Mouse (Mus musculus) cerebellum, postnatal 36 days (tissue): Measurements from ENCODE around the gene Msl1.

Experiments used
- DNase-seq, 2 experiments: peaks; one replicate each; pipeline ENCODE4 v3.0.0; 2021 to 2022; ENCODE audit warnings: mixed read lengths in 2 of 2

Gene Msl1

GRCm38 (mm10) chr11:98777888-98778287, 17.4 kb upstream of the Msl1 start:
- DNase-seq: no peak

GRCm38 (mm10) chr11:98781851-98782512, 13.3 kb upstream of the Msl1 start:
- DNase-seq: peak in 1 of 2 experiments; percentile 35

- DNase-seq: peak; percentile 48 to 54
These were observed 12.6 kb upstream of the Msl1 start for GRCm38 (mm10) chr11:98782651-98783235.

GRCm38 (mm10) chr11:98783236-98783696, 12.1 kb upstream of the Msl1 start:
- peak; percentile 96 to 99 for DNase-seq

- no peak for DNase-seq
These were observed 11.2 kb upstream of the Msl1 start for GRCm38 (mm10) chr11:98784139-98784538.

- DNase-seq: peak; percentile 23 to 43
These were observed 10.1 kb upstream of the Msl1 start for GRCm38 (mm10) chr11:98785214-98785613.

GRCm38 (mm10) chr11:98785772-98786281, 9.5 kb upstream of the Msl1 start:
- DNase-seq: peak; percentile 75 to 79

GRCm38 (mm10) chr11:98786359-98787214, 8.7 kb upstream of the Msl1 start:
- DNase-seq: peak; percentile 94 to 97

GRCm38 (mm10) chr11:98787229-98787628, 8.1 kb upstream of the Msl1 start:
- DNase-seq: peak in 1 of 2 experiments; percentile 31

- no peak for DNase-seq
These were observed 7.6 kb upstream of the Msl1 start for GRCm38 (mm10) chr11:98787691-98788090.

- DNase-seq: peak in 1 of 2 experiments; percentile 13
These were observed 7.2 kb upstream of the Msl1 start for GRCm38 (mm10) chr11:98788139-98788538.

GRCm38 (mm10) chr11:98788550-98789218, 6.6 kb upstream of the Msl1 start:
- DNase-seq: peak; percentile 86

- peak in 1 of 2 experiments; percentile 20 for DNase-seq
These were observed 6.0 kb upstream of the Msl1 start for GRCm38 (mm10) chr11:98789219-98789807.

GRCm38 (mm10) chr11:98789824-98790223, 5.5 kb upstream of the Msl1 start:
- DNase-seq: no peak

- no peak for DNase-seq
These were observed 4.6 kb upstream of the Msl1 start for GRCm38 (mm10) chr11:98790631-98791205.

GRCm38 (mm10) chr11:98791448-98791847, 3.9 kb upstream of the Msl1 start:
- no peak for DNase-seq

GRCm38 (mm10) chr11:98792081-98792480, 3.2 kb upstream of the Msl1 start:
- no peak for DNase-seq

- DNase-seq: peak; percentile 74 to 81
These were observed 774 bp upstream of the Msl1 start for GRCm38 (mm10) chr11:98794469-98795014.

GRCm38 (mm10) chr11:98795714-98796514, 598 bp downstream of the Msl1 start:
- DNase-seq: peak; percentile 51 to 58

GRCm38 (mm10) chr11:98796515-98797216, 1.4 kb downstream of the Msl1 start:
- DNase-seq: peak; percentile 73 to 78
